Mouse (Mus musculus): ENCODE data around the gene Dnajb4. TPM values are rescaled to one million over a fixed set of nuclear protein-coding genes. Genes with fewer than 3 reads are reported as not detected.
"Not testable (repeated sequence)": the region's sequence is repeated elsewhere in the genome, so short reads cannot be mapped to it uniquely, and the experiment has no call there.

Dnajb4 gene
- total RNA-seq, 2 experiments from 2014 or later = 87.8 to 113 TPM

DNA sequence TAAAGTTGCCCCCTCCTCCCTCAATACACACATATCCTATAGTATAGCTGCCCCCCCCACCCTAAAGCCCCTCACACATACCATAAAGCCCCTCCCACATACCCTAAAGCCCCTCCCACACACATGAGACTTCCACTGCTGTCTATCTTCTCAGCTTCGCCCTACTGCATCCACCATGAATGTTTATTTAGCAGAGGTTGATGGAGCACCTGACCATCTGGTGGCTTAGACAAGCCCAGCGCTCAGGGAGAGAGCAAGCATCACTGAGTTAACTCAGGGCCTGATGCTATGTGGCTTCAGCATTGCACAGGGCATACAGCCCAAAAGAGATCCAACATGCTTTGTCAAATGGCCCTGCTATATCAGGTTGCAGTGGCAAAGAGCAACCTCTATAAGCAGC, 57.0 kb downstream of the Dnajb4 start:
- intact Hi-C loops (cut with DNase I) = no loop called here
- no peak for DNase-seq (ENCODE audit: low spot score)

- intact Hi-C loops (cut with DNase I) = no loop called here
- DNase-seq (ENCODE audit: low spot score) = no peak
Measured at GRCm38 (mm10) chr3:152152483-152152804, 57.7 kb downstream of the Dnajb4 start.

DNA sequence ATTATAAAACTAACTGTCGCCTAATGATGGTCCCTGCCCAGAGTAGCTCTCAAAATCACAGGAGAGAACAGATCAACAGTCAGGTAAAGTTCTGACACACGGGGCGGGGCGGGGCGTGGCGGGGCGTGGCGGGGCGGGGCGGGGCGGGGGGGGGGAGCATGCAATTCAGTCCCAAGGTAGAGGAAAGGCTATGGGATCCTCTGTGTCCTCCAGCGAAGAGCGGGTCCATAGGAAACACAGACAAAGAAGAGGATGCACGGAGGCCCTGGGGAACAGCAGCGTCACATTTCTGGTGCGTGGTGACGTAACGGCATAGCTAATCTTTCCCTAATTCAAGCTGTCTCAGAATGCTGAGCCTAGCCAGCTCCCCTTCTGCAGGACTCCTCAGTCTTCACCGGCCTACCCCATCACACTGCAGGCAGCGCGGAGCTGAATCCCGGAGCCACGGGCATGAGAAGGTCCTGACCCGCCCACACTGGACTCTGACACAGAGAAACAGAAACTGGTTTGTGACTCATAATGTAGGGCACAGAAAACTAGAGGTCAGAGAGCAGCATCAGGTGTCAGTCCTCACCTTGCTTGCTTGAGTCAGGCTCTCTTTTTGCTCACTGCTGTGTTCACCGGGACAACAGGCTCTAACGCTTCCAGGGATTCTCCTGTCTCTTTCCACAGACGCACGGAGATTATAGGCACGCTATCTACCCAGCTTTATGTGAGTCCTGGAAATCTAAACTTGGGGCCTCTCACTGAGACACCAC, 58.2 kb downstream of the Dnajb4 start:
- intact Hi-C loops (cut with DNase I) = no loop called here
- DNase-seq (ENCODE audit: low spot score) = no peak

GRCm38 (mm10) chr3:152149863-152150262, 60.2 kb downstream of the Dnajb4 start:
- intact Hi-C loops (cut with DNase I) = loop anchor here (5.0 kb wide), 2 partner anchors 37 to 38 kb away; no protein-coding TSS in a partner anchor
- DNase-seq (ENCODE audit: low spot score) = no peak

DNA sequence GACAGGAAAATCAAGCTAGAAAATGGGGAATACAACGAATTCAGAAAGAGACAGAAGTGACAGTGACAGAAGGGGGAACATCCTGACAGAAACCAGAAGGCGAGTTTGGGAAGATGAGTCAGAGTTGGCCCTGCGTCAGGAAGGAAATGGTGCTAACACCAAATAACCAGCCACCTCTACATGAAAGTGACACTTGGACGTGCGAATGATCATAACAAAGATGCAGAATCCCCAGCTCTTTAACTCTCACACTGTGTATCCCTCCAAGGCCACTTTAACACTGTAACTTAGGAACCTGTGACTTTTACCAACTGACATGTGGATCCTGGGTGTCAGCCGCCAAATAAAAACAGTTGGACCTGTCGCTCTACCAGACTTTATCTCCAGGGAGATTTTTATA, 60.7 kb downstream of the Dnajb4 start:
- DNase-seq (ENCODE audit: low spot score) = no peak
- intact Hi-C loops (cut with DNase I) = loop anchor here (5.0 kb wide), 2 partner anchors 37 to 38 kb away; no protein-coding TSS in a partner anchor

DNA sequence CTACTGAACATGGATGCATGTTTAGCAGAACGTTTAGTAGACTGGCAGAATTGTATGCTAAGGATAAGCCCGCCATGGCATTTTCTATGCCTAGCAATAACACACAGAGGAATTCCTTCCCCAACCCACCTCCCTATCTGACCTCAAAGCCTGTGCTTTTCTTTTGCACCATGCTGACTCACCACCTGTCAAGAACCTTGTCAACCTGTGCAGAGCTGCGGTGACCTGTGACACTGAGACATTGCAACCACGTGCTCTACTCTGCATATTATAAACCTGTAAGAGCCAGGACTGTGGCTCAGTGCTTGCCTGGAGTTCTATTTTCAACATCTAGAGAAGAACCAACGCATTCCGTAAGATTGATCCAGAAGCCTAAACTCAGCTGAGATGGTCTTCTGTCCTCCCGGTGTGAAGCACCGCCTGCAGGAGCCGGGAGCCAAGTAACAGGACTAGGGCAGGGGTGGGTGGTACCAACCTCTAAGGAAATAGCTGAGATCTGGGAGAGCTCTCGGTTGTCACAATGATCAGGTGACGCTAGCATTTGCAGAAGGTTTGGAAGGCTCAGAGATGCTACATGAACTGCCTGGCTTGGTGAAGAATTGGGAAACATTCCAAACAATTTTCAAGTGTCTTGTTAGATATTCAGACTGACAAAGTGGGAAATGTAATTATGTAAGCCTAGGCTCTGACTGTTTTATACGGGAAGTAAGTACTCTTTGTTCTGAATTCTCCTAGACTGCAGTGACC, 62.8 kb downstream of the Dnajb4 start:
- intact Hi-C loops (cut with DNase I) = loop anchor here (5.0 kb wide), 2 partner anchors 35 to 40 kb away; no protein-coding TSS in a partner anchor

GRCm38 (mm10) chr3:152145186-152145585, 64.9 kb downstream of the Dnajb4 start:
- DNase-seq (ENCODE audit: low spot score) = peak; percentile 67
- intact Hi-C loops (cut with DNase I) = loop anchor here (5.0 kb wide), 2 partner anchors 33 to 42 kb away; no protein-coding TSS in a partner anchor

More for the DNA sequence above, 62.8 kb downstream of the Dnajb4 start:
- no peak for DNase-seq (ENCODE audit: low spot score)

- DNase-seq (ENCODE audit: low spot score) = no peak
- intact Hi-C loops (cut with DNase I) = no loop called here
Measured at GRCm38 (mm10) chr3:152142989-152143695, 67.0 kb downstream of the Dnajb4 start.

DNA sequence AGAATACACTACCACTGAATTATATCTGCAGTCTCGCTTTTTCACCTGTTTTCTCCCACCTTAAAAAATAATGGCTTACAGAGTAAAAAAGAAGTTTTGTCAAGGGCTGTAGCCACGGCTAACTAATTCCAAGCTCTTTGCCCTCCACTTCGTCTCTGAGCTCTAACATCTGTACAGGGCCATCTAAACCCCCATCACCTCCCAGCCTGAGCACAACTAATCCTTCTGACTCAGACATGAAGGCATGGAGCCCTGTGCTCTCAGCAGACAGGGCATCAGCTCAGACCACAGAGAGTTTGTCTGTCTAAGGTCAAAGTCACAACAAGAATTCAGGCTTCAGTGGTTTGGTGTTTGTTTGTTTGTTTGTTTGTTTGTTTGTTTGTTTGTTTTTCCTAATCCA, 68.0 kb downstream of the Dnajb4 start:
- no peak for DNase-seq (ENCODE audit: low spot score)
- intact Hi-C loops (cut with DNase I) = no loop called here

DNA sequence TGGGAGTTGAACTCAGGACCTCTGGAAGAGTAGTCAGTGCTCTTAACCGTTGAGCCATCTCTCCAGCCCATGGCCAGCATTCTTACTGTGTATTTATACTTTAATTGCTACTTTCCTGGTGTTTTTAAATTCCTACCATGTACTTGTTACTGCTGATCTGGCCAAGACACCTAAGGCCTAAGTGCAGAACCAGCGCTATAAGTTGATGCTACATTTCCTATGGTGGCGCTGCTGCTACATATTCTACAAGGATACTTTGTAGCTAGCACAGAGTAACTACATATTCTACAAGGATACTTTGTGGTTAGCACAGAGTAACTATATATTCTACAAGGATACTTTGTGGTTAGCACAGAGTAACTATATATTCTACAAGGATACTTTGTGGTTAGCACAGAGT, 70.8 kb downstream of the Dnajb4 start:
- intact Hi-C loops (cut with DNase I); DNase-seq (ENCODE audit: low spot score): not testable (repeated sequence)

DNA sequence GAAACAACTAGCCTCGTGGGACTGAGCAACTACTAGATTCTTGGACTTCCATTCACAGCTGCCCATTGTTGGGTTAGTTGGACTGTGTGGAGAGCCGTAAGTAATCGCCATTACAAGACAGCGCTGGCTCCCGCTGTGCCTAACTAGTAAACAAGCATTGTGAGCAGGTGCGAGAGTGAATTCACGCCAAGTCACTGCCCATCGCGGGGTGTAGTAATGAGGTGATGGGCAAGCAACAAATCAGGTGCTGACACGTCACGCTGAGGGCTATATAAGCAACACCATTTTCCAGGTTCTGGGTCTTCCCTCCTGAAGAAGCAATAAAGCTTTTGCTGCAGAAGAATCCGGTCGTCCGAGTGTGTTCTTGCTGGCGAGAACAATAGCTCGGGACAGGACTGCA, 74.0 kb downstream of the Dnajb4 start:
- intact Hi-C loops (cut with DNase I); DNase-seq (ENCODE audit: low spot score): not testable (repeated sequence)

DNA sequence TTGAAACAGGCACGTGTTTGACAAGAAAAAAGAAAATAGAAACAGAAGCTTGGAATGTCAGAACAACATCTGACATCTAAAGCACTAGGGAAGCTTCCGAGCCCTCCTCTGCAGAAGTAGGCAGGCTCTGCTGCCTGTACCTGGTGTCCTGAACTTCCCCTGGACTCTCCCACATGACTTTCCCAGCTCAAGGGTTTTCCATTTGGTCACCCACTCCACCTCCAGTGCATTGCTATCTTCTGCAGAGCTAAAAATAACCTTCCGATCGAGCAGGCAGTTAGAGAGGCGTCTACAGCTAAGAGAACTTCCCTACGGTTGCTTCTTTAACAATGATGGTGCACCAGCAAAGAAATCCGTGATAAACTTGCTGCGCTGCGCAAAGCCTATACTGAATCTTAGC, 76.5 kb downstream of the Dnajb4 start:
- intact Hi-C loops (cut with DNase I) = no loop called here
- peak; percentile 17 for DNase-seq (ENCODE audit: low spot score)

- DNase-seq (ENCODE audit: low spot score) = no peak
- intact Hi-C loops (cut with DNase I) = no loop called here
Measured at GRCm38 (mm10) chr3:152130963-152131362, 79.1 kb downstream of the Dnajb4 start.

DNA sequence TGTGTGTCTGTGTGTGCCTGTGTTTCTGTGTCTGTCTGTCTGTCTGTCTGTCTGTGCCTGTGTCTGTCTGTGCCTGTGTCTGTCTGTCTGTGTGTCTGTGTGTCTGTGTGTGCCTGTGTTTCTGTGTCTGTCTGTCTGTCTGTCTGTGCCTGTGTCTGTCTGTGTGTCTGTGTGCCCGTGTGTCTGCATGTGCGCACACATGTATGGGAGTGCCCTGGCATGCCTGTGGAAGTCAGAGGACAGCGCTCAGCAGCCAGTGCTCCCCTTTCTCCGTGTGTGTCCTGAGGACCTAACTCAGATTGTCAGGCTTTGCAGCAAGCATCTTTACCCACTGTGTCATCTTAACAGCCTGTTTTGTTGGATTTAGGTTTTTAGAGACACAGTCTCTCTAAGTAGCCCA, 80.7 kb downstream of the Dnajb4 start:
- DNase-seq (ENCODE audit: low spot score) = not testable (repeated sequence)

GRCm38 (mm10) chr3:152128631-152129030, 81.5 kb downstream of the Dnajb4 start:
- no peak for DNase-seq (ENCODE audit: low spot score)
- intact Hi-C loops (cut with DNase I) = no loop called here

More for the DNA sequence above, 80.7 kb downstream of the Dnajb4 start:
- intact Hi-C loops (cut with DNase I) = not testable (repeated sequence)

Other genes with a start within 250 kb of the Dnajb4 start
- gene Gipc2, start 44.1 kb downstream of the Dnajb4 start, total RNA-seq (2021) = 1 to 10 TPM; 3.6 to 4.0 TPM
- gene Fubp1, start 120 bp upstream of the Dnajb4 start, total RNA-seq (2021) = 10 to 100 TPM; 54.6 to 58.4 TPM
- gene Nexn, start 56.0 kb upstream of the Dnajb4 start, total RNA-seq (2021) = 100 to 1,000 TPM; 324 to 334 TPM
- gene Miga1, start 130.1 kb upstream of the Dnajb4 start, total RNA-seq (2021) = 10 to 100 TPM in 1 of 2 experiments, 1 to 10 TPM in 1; 9.6 to 10.3 TPM
- gene Usp33, start 136.2 kb upstream of the Dnajb4 start, total RNA-seq (2021) = 10 to 100 TPM; 22.3 to 25.2 TPM
- 10 to 100 TPM; 22.8 to 23.5 TPM for gene Zzz3, start 185.2 kb upstream of the Dnajb4 start, total RNA-seq (2021)